Mouse (Mus musculus) brain, adult 2 months (tissue): ENCODE data around the gene Masp1.

Experiments
- DNase-seq: peaks from one replicate; pipeline ENCODE4 v3.0.0; 2011; ENCODE audit warnings: low read depth, low spot score

The Masp1 gene

GRCm38 (mm10) chr16:23520235-23520871 is at the start of gene Masp1, which contains the start of gene Rtp4:
Gene Masp1 (minus strand): TSS chr16:23520815.
Gene Rtp4 (plus strand): TSS chr16:23520291.
- DNase-seq: peak; percentile 73

DNA sequence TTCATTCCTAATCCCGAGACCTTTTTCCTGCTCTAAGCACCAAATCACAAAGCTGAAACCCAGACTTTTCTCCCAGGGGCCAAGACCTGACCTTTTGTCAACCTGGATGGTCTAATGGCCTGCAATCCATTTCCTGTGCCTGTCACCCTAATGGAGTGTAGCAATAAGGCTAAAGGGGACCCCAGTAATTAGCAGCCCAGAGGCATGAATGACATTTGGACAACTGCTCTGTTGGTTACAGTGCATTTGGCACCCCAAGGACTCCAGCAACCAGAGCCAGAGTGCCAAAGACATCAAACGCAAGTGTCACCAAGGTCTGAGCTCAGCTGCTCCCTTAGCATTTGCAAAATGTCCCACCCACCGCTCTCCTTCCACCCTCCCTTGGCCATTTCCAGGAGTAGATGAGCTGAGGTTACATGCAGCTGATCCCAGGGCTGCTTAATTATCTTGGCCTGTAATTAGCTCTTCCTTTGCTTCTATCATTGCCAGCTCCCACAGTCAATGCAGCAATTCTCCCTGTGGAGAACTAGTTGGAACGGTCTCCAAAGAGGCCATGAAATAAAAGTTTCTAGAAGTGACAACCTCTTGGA is 47.8 kb upstream of the Masp1 start:
- DNase-seq: peak; percentile 15

DNA sequence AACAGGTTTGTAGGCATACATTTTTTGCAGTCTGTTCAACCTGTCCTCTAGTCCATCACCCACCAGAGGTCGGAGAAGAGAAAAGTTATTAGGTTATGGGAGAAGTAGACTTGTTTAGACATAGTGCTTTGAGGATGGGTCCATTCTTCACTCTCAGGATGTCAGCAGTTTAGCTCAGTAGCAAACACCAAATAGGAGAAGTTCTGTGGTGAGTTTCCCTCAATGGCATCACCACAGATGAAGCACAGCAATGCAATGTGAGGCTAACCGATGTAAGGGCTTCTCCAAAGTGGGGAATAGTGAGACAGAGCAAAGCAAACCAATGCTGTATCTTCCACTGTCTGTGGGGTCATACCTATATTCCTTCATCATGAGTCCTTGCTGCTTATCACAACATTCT is 37.1 kb upstream of the Masp1 start:
- DNase-seq: no peak

- no peak for DNase-seq
Measured at GRCm38 (mm10) chr16:23557195-23557594, 36.6 kb upstream of the Masp1 start.

DNA sequence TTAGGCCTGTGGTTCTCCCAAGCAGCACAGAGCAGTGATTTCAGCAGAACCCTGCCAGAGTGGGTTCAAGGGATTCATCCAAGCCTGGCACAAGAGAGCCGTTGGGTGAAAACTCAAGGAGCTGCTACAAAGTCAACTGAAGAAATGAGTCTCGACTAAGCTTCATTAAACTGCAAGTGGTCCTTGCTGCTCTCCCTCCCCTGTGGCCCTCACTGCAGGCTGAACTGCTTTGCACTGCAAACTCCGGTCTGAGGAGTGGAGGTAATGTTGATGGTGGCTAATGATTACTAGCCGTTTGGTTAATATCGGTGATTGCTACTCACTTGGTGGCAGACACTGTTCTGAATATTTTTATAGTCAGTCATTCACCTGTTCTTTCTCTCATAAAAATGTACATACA is 34.1 kb upstream of the Masp1 start:
- DNase-seq: no peak

- DNase-seq: peak; percentile 55
Measured at GRCm38 (mm10) chr16:23550981-23551582, 30.5 kb upstream of the Masp1 start.

DNA sequence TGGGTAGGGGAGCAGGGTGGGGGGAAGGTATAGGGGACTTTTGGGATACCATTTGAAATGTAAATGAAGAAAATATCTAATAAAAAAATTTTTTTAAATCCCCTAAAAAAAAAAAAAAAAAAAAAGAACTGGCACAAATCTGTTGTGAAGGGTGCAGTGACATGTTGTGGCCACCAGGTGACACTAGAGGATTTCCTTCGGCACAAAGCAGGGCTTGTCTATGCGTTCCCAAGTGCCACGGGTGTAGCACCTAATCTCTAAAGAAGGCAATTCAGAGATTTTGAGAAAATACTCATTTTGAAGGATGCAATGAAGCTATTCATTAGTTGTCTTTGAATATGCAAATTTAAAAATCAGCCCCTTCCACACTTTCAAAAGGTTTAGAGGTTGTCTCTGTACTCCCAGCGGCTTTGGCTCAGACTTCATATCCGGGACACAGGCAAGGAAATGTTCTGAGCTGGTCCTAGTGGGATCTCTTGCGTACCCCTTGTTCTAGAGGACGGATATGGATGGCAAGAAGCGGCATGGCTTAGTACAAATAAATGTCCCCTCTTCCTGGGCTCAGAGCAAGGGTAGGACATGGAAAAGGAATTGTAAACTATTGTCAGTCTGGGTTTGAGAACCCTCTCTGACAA is 29.8 kb upstream of the Masp1 start:
- DNase-seq: peak; percentile 85

GRCm38 (mm10) chr16:23547783-23548182 is 27.2 kb upstream of the Masp1 start:
- no peak for DNase-seq

DNA sequence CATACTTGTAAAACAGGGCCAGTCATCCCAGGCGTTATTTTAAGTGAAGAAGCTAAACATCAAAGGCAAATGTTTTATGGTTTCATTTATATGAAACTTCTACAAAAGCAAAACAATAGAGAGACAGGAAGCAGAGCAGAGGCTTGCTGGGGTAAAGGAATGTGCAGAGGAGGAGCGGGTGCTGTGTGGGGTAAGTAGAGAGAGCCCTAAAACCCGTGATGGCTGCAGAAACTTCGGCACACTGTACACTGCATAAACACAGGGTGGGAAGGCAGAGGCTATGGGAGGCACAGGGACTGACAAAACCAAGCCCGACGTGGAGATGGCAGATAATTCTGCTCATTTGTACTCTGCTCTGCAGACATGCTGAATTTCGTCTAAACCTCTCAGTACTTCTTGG is 23.7 kb upstream of the Masp1 start:
- no peak for DNase-seq

- no peak for DNase-seq
Measured at GRCm38 (mm10) chr16:23542866-23543265, 22.3 kb upstream of the Masp1 start.

- DNase-seq: no peak
Measured at GRCm38 (mm10) chr16:23541046-23541445, 20.4 kb upstream of the Masp1 start.

GRCm38 (mm10) chr16:23533707-23534106 is 13.1 kb upstream of the Masp1 start:
- DNase-seq: no peak

DNA sequence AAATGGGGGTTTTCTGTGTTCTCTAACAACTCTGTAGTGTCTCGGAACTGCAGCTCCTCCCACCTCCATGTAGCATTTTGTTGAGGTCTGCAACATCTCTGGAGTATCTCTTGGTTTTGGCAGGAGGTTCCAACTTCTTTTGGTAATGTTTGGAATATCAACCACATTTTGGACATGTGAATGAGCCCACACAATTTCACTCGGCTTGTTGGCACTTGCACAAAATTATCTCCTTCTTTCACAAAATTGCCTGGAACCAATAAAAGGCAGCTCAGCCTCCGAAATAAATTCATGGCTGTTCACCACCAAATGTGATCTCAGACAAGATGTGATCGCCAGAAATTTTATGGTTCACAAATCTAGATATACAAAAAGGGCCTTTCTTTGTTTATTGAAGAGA is 8.6 kb upstream of the Masp1 start:
- DNase-seq: peak; percentile 36

- DNase-seq: no peak
Measured at GRCm38 (mm10) chr16:23522081-23522480, 1.5 kb upstream of the Masp1 start.

DNA sequence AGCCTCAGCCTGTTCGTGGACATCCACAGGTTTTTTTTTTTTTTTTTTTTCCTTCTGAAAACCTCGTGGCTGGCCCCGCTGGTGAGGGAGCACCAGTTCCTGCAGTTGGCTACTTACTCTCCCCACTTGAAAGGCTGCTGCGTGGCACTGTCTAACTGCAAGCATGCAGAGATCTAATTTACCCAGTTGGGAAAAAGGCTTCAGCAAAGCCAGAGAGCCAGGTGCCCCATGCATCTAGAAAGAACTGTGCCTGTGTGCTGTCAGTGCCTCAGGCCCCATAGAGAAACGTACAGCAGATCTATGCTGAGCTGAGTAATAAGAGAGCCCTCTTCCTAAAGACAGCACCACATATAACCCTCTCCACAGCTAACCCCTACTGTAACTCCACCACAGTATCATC is 477 bp upstream of the Masp1 start:
- peak; percentile 24 for DNase-seq

DNA sequence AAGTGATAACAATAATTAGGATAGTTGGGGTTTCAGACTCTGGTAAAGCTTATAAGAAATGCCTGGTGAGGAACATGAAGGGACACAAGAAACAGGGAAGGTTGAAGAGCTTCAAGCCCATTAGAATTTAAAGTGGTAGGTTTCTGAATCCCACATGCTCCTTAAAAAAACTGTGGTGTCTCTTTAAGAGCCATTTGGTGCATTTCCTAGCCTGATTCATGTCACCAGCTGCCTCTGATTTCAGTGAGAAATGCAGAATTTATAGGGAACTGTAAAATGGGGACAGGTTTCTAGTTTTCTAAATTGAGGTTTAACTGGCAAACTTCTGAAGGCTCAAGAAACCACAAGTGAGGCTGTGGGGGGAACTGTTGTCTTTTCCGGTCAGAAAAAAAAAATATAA is 844 bp downstream of the Masp1 start:
- peak; percentile 78 for DNase-seq

DNA sequence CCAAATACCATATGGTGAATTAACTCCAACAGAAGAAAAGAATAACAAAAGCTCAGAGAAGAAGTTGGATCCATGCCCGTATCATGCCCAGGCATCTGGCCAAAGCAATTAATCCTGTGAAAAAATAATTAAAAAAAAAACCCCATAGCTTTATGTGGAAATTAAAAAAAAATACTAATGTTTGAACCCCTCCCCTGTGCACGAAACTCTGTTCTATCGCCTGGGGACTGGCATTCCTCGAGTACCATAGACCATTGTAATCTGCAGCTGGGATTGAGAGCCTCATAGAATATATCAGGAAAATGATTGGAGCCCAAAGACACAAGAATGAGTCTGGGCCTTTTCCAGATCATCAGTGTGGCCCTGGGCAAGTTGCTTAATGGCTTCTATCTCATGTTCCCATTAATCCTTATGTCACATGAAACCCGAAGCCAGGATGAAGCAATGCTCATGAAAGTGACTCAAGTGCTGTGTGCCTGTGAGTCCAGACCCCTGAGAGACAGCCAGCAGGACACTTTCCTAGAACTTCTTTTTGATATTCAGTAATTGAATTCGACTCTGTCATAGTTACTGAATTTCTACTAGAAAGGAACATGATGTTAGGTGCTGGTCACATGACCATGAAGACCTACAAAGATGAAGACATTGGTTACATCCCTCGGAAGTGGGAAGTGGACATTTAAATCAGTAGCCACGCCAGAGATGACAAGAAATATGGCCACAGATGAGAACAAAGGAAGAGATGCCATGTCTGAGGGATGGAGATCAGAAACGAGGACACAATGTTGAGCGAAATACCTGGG is 1.8 kb downstream of the Masp1 start:
- DNase-seq: no peak

DNA sequence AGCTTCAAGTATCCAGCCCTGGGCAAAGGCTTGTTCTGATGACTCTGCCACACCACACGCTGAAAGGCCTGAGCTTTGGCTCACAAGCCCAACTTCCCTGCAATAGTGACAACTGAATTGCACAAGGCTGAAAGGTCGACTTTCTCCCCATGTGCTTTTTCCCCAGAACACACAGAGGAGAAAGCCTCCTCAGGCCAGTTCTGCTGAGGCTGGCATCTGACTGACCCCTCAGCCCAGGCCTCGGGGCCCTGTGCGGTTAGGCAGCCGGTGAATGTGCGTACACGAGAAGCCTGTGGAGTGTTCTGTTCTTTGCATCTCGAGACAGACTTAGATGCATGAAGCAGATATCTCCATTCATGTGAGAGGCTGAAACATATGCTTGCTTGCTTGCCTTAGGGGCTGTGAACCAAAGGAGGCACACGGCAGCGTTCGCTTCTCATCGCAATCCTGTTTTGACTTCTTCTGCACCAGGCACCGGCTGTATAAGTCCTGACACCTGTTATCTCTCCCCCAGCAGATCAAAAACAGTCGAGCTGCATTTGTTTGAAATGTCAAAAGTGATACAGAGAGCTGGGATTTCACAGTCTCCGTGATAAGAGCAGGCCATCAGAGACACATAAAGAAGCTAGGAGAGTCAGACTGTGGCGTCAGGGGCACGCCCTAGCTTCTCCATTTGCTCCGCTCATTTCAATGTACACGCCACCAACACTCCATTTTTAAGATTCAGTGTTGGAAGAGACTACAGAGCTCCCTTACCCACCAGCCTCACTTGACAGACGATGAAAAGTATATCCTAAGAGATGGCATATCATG is 2.7 kb downstream of the Masp1 start:
- DNase-seq: peak; percentile 44

DNA sequence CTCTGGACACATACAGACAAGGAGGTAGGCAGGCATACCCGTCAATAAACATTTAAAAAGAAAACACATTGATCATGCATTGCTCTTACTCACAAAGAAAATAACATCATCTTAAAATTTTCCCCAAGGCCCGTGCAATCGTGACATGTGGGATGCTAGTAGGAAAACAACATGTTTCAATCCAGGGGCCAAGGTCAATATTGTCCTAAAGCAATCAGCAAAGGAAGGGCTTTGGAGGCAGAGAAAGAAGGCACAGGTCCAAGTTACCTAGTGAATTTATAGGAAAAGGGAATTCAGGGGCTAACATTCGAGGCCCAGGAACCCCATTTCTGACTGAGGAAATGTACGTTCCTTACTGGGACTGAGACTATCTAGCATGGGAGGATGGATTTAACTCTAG is 3.4 kb downstream of the Masp1 start:
- DNase-seq: no peak

GRCm38 (mm10) chr16:23516606-23517005 is 4.0 kb downstream of the Masp1 start:
- DNase-seq: no peak

GRCm38 (mm10) chr16:23515766-23516165 is 4.8 kb downstream of the Masp1 start:
- DNase-seq: peak; percentile 69
